Mouse (Mus musculus) embryonic fibroblast, embryonic 13.5 days (primary cell): Measurements from ENCODE around the gene Mgat3.

Experiments used
- CTCF ChIP-seq: IDR thresholded peaks from 2 replicates; pipeline ENCODE4 v1.5.1; 2011; ENCODE audit warnings: mild to moderate bottlenecking, control low read depth, low read length, moderate library complexity, borderline replicate concordance; ENCODE audit not compliant: insufficient read depth
- POLR2A ChIP-seq: IDR thresholded peaks from 2 replicates; pipeline ENCODE4 v1.6.1; 2011; ENCODE audit warnings: low read depth, mild to moderate bottlenecking, control low read depth, low read length, moderate library complexity

DNA sequence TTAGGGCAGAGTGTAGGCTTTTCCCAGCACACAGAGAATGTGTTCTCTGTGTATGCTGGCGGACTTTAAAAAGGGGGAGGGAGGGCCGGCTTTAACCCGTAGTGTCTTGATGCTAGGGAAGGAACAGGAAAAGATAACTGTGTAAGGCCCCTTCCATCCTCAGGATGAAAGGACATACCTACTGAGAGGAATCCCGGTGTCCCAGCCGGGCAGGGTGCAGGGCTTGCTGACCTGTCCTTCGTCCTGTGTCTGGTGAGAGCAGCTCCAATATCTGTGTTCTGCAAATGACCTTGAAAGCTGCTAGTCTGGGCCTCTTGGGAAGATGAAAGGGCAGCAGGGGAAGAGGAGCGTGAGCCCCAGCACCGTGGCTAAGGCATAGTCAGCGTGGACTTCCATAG lies 39.1 kb upstream of the Mgat3 start:
- no peak for TF ChIP-seq CTCF
- no peak for TF ChIP-seq POLR2A
